Mouse (Mus musculus) retina, embryonic 14.5 days (tissue): ENCODE measurements at regions not wholly inside any gene's neighbourhood (a gene's known extent, or its start where the extent isn't known, plus 50 kb on each side); places are given as distances from the start of the nearest gene placed in this dataset.

Source experiments
- DNase-seq: peaks from one replicate; pipeline ENCODE4 v3.0.0-alpha.2; 2015; ENCODE audit warnings: low spot score

- no peak for DNase-seq
These were observed 109.2 kb upstream of the Fbxo11 start for GRCm38 (mm10) chr17:88174242-88174679.

GRCm38 (mm10) chr17:88175951-88176623, 111.0 kb upstream of the Fbxo11 start:
- no peak for DNase-seq

GRCm38 (mm10) chr17:88190735-88191134, 125.6 kb upstream of the Fbxo11 start:
- DNase-seq = no peak

GRCm38 (mm10) chr17:88191444-88191843, 126.4 kb upstream of the Fbxo11 start:
- no peak for DNase-seq

- DNase-seq = no peak
These were observed 127.1 kb upstream of the Fbxo11 start for GRCm38 (mm10) chr17:88191930-88192807.

- DNase-seq = no peak
These were observed 129.6 kb upstream of the Fbxo11 start for GRCm38 (mm10) chr17:88194693-88195092.

- no peak for DNase-seq
These were observed 130.2 kb upstream of the Fbxo11 start for GRCm38 (mm10) chr17:88195303-88195702.

- DNase-seq = no peak
These were observed 130.8 kb upstream of the Fbxo11 start for GRCm38 (mm10) chr17:88195893-88196292.

- no peak for DNase-seq
These were observed 131.2 kb upstream of the Fbxo11 start for GRCm38 (mm10) chr17:88196322-88196721.

- DNase-seq = no peak
These were observed 132.3 kb upstream of the Fbxo11 start for GRCm38 (mm10) chr17:88197381-88197780.

GRCm38 (mm10) chr17:88201249-88201970, 136.3 kb upstream of the Fbxo11 start:
- DNase-seq = no peak

GRCm38 (mm10) chr17:88202214-88202613, 137.1 kb upstream of the Fbxo11 start:
- no peak for DNase-seq

- no peak for DNase-seq
These were observed 144.5 kb upstream of the Fbxo11 start for GRCm38 (mm10) chr17:88209565-88209964.

GRCm38 (mm10) chr17:88212121-88212520, 147.0 kb upstream of the Fbxo11 start:
- DNase-seq = no peak

- no peak for DNase-seq
These were observed 149.7 kb upstream of the Fbxo11 start for GRCm38 (mm10) chr17:88214746-88215145.

- DNase-seq = no peak
These were observed 157.4 kb upstream of the Fbxo11 start for GRCm38 (mm10) chr17:88222379-88222955.

- no peak for DNase-seq
These were observed 175.4 kb upstream of the Fbxo11 start for GRCm38 (mm10) chr17:88240476-88240875.

GRCm38 (mm10) chr17:88248625-88249024, 183.5 kb upstream of the Fbxo11 start:
- no peak for DNase-seq

GRCm38 (mm10) chr17:88251949-88252521, 186.9 kb upstream of the Fbxo11 start:
- DNase-seq = peak; percentile 90

GRCm38 (mm10) chr17:88255744-88256598, 184.5 kb upstream of the Foxn2 start:
- peak; percentile 93 for DNase-seq
